Mouse (Mus musculus) neural tube, embryonic 14.5 days (tissue): ENCODE data around the gene Magi3. TPM values are rescaled to one million over a fixed set of nuclear protein-coding genes. Genes with fewer than 3 reads are reported as not detected.

ENCODE experiments used
- ATAC-seq: fragments of 200-750 bp; cut with Nextera tagmentation; 2 replicates; pipeline ENCODE4 v1.8.0; 2017; ENCODE audit warnings: low read depth, mild to moderate bottlenecking, moderate TSS enrichment, moderate library complexity
- H3K27ac ChIP-seq: fragments of 300-500 bp; sonication (generic); 2 replicates; pipeline ENCODE4 v1.5.1; 2014; ENCODE audit warnings: low read depth, mild to moderate bottlenecking, control low read depth, low read length, moderate library complexity, mixed read lengths
- H3K27me3 ChIP-seq: fragments of 300-500 bp; sonication (generic); 2 replicates; pipeline ENCODE4 v1.6.1; 2014; ENCODE audit warnings: low read length; ENCODE audit not compliant: control insufficient read depth, insufficient read depth
- H3K36me3 ChIP-seq: fragments of 300-500 bp; sonication (generic); 2 replicates; pipeline ENCODE4 v1.6.1; 2014; ENCODE audit warnings: low read length, mixed read lengths; ENCODE audit not compliant: control insufficient read depth, insufficient read depth
- H3K4me1 ChIP-seq: fragments of 300-500 bp; sonication (generic); 2 replicates; pipeline ENCODE4 v1.6.1; 2014; ENCODE audit warnings: low read length; ENCODE audit not compliant: control insufficient read depth, insufficient read depth
- H3K4me2 ChIP-seq: fragments of 300-500 bp; sonication (generic); 2 replicates; pipeline ENCODE4 v1.6.1; 2014; ENCODE audit warnings: mild to moderate bottlenecking, low read depth, low read length, control low read depth
- H3K4me3 ChIP-seq: fragments of 300-500 bp; sonication (generic); 2 replicates; pipeline ENCODE4 v1.5.1; 2014; ENCODE audit warnings: low read depth, low read length, control low read depth, mixed read lengths
- H3K9ac ChIP-seq: fragments of 300-500 bp; sonication (generic); replicated peaks from 2 replicates; pipeline ENCODE4 v1.6.1; 2014; ENCODE audit warnings: low read depth, mild to moderate bottlenecking, control low read depth, low read length, mixed read lengths
- H3K9me3 ChIP-seq: fragments of 300-500 bp; sonication (generic); 2 replicates; pipeline ENCODE4 v1.6.1; 2016; ENCODE audit warnings: low read length; ENCODE audit not compliant: control insufficient read depth
- WGBS: fragments of 180-500 bp; shearing (Covaris S2); extraction: QIAGEN DNeasy Blood & Tissue Kit; methylation state at CpG from one replicate; pipeline ENCODE4 v1.1.7; 2014; 5-methylcytosine and 5-hydroxymethylcytosine counted together
- polyA plus RNA-seq: library from polyadenylated mRNA; unstranded; fragments of >200 nt; fragmentation: Nextera tagmentation; extraction: Ambion mirVana; gene quantifications from 2 replicates; pipeline ENCODE4 v1.2.1, GENCODE M21; 2014

The Magi3 gene
- polyA plus RNA-seq, 1 experiment from 2014 or later, result 10.6 TPM

DNA sequence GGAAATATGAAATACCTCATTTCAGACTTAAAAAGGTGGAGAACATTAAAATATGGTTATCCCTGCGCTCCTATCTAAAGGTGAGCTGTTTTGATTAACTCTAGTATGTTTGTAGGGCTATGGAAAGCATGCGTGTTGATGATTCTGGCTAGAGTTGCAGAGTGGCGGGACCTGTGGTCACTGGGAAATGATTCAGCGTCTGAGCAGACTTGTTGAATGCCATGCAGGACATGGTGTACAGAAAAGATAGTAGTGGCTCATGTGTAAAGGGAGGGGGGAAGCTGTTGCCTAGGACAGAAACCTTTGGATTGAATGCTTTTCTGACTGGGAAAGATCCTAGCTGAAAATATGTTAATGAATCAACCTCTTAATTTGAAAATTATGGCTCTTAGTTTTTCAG lies 221.4 kb downstream of the Magi3 start:
- Histone ChIP-seq H3K9me3 (no peaks in the 10 kb centered on the region), H3K9ac (no peak overlapping the region), H3K27ac (no peak overlapping the region), H3K36me3 (peaks cover 34% of the 10 kb centered on the region), H3K4me2 (no peak overlapping the region), H3K4me3 (no peak overlapping the region), H3K4me1 (no peaks in the 10 kb centered on the region), H3K27me3 (no peaks in the 10 kb centered on the region)
- 93% methylated on average over 4 of the region's 4 CpGs for WGBS
- ATAC-seq, result no peak

GRCm38 (mm10) chr3:103991271-103991670 lies 228.9 kb downstream of the Magi3 start:
- no peak overlapping the region for H3K4me3 ChIP-seq
- ATAC-seq, result no peak
- H3K4me2 ChIP-seq, result no peak overlapping the region
- WGBS, result 96% methylated on average over 3 of the region's 3 CpGs
- no peaks in the 10 kb centered on the region for H3K9me3 ChIP-seq
- no peak overlapping the region for H3K27ac ChIP-seq
- no peaks in the 10 kb centered on the region for H3K4me1 ChIP-seq
- H3K36me3 ChIP-seq, result peaks cover 40% of the 10 kb centered on the region
- no peak overlapping the region for H3K9ac ChIP-seq
- no peaks in the 10 kb centered on the region for H3K27me3 ChIP-seq

- no peak overlapping the region for H3K27ac ChIP-seq
- 98% methylated on average over 4 of the region's 4 CpGs for whole genome bisulfite sequencing
- no peak for ATAC-seq
- no peak overlapping the region for H3K9ac ChIP-seq
- H3K9me3 ChIP-seq, result no peaks in the 10 kb centered on the region
- no peak overlapping the region for H3K4me3 ChIP-seq
- H3K4me1 ChIP-seq, result no peaks in the 10 kb centered on the region
- no peak overlapping the region for H3K4me2 ChIP-seq
- no peaks in the 10 kb centered on the region for H3K27me3 ChIP-seq
- peaks cover 43% of the 10 kb centered on the region for H3K36me3 ChIP-seq
These were observed 230.8 kb downstream of the Magi3 start for GRCm38 (mm10) chr3:103989352-103989751.

DNA sequence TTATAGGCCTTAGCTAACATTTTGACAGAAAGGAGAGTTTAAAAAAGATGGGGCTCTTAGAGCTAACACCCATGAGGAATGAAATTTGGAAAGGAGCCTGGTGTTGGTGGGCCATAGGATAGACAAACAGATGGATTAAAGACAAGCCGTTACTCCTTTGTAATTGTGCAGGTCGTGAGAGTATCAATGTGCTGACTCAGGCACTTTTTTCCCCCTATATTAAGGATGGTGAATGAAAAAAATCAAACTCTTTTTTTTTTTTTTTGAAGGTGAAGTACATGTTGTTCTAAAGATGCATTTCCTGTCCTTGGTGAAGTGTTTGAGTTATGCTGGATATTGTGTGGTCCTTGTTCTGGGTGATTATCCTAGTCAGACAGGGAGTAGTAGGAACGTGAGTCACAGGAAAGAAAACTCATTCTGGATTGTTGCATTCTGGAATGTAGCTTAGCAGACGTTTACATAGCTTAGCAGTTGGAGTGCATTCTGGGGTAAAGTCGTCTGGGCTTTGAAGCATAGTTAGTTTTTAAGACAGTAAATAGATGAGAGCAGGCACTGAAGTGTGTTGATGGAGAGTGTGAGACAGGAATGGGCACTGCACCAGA lies 232.2 kb downstream of the Magi3 start:
- H3K36me3 ChIP-seq, result peaks cover 37% of the 10 kb centered on the region
- 67% methylated on average over 5 of the region's 5 CpGs for WGBS
- no peak overlapping the region for H3K27ac ChIP-seq

DNA sequence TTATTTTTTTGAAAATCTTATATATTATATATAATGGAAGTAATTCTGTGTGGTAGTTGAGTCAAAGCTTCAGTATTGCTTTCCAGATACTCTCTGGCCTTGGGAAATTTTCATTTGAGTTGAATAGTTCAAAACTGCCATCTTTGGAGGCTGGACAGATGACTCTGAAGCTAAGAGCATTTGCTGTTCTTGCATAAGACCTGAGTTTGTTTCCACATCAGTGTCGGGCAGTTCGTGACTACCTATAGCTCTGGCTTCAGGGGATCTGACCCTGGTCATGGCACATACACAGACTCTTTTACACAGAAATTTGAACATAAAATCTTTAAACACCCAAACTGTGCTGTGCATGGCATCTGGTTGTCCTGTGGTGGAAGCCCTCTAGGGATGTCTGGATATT lies 235.0 kb downstream of the Magi3 start:
- no peak overlapping the region for H3K4me2 ChIP-seq
- no peak for ATAC-seq
- H3K27me3 ChIP-seq, result no peaks in the 10 kb centered on the region
- no peak overlapping the region for H3K27ac ChIP-seq
- H3K4me1 ChIP-seq, result no peaks in the 10 kb centered on the region
- H3K9ac ChIP-seq, result no peak overlapping the region
- no peak overlapping the region for H3K4me3 ChIP-seq
- whole genome bisulfite sequencing, result 94% methylated on average over 2 of the region's 2 CpGs
- no peaks in the 10 kb centered on the region for H3K9me3 ChIP-seq
- peaks cover 21% of the 10 kb centered on the region for H3K36me3 ChIP-seq

More for the DNA sequence above, 232.2 kb downstream of the Magi3 start:
- no peaks in the 10 kb centered on the region for H3K27me3 ChIP-seq
- H3K4me1 ChIP-seq, result no peaks in the 10 kb centered on the region
- no peaks in the 10 kb centered on the region for H3K9me3 ChIP-seq
- ATAC-seq, result no peak
- H3K4me2 ChIP-seq, result no peak overlapping the region
- H3K4me3 ChIP-seq, result no peak overlapping the region
- no peak overlapping the region for H3K9ac ChIP-seq

- Histone ChIP-seq H3K4me3 (no peak overlapping the region), H3K9me3 (no peaks in the 10 kb centered on the region), H3K27ac (no peak overlapping the region), H3K4me1 (no peaks in the 10 kb centered on the region), H3K27me3 (no peaks in the 10 kb centered on the region), H3K9ac (no peak overlapping the region), H3K36me3 (peaks cover 17% of the 10 kb centered on the region), H3K4me2 (no peak overlapping the region)
- 80% methylated on average over 4 of the region's 4 CpGs for WGBS
- no peak for ATAC-seq
These were observed 235.6 kb downstream of the Magi3 start for GRCm38 (mm10) chr3:103984556-103984955.

GRCm38 (mm10) chr3:103971157-103971556 lies 249.0 kb downstream of the Magi3 start:
- Histone ChIP-seq H3K9me3 (no peaks in the 10 kb centered on the region), H3K4me2 (no peak overlapping the region), H3K4me3 (no peak overlapping the region), H3K9ac (no peak overlapping the region), H3K4me1 (peaks cover 12% of the 10 kb centered on the region), H3K36me3 (peaks cover 10% of the 10 kb centered on the region; the same call in 1 of the 2 replicates), H3K27me3 (no peaks in the 10 kb centered on the region), H3K27ac (no peak overlapping the region)
- no peak for ATAC-seq
- 99% methylated on average over 2 of the region's 2 CpGs for WGBS

- 0% methylated on average over 22 of the region's 24 CpGs for whole genome bisulfite sequencing
- Histone ChIP-seq H3K4me1 (peaks cover 12% of the 10 kb centered on the region), H3K9me3 (no peaks in the 10 kb centered on the region), H3K9ac (peak overlapping the region; percentile 96), H3K4me3 (peak overlapping the region; percentile 86), H3K27me3 (no peaks in the 10 kb centered on the region), H3K36me3 (peaks cover 10% of the 10 kb centered on the region; the same call in 1 of the 2 replicates), H3K27ac (peak overlapping the region; percentile 97), H3K4me2 (peak overlapping the region; percentile 67)
- peak; percentile 82 for ATAC-seq
These were observed 251.5 kb downstream of the Magi3 start for GRCm38 (mm10) chr3:103968701-103969100.

GRCm38 (mm10) chr3:103967861-103968691 lies 252.1 kb downstream of the Magi3 start, which contains the start of gene Phtf1:
Phtf1 (plus strand) TSS chr3:103968110.
- peak; percentile 96 for ATAC-seq
- H3K4me1 ChIP-seq, result peaks cover 12% of the 10 kb centered on the region
- peaks cover 10% of the 10 kb centered on the region; the same call in 1 of the 2 replicates for H3K36me3 ChIP-seq
- peak within 1 kb of the TSS; percentile 86 for H3K4me3 ChIP-seq
- H3K9ac ChIP-seq, result peak within 1 kb of the TSS; percentile 96
- no peaks in the 10 kb centered on the region for H3K9me3 ChIP-seq
- H3K27ac ChIP-seq, result peak within 1 kb of the TSS; percentile 97
- WGBS, result under 1% methylated on average over 56 of the region's 70 CpGs
- no peaks in the 10 kb centered on the region for H3K27me3 ChIP-seq
- H3K4me2 ChIP-seq, result peak within 1 kb of the TSS; percentile 67
